Mouse (Mus musculus) heart, embryonic 11.5 days (tissue): ENCODE measurements at regions not wholly inside any gene's neighbourhood (a gene's known extent, or its start where the extent isn't known, plus 50 kb on each side); places are given as distances from the start of the nearest gene placed in this dataset.

Experiments
- ATAC-seq: fragments of 200-750 bp; cut with Nextera tagmentation; replicated peaks from 2 replicates; pipeline ENCODE4 v1.8.0; 2017; ENCODE audit warnings: moderate library complexity; ENCODE audit not compliant: insufficient number of reproducible peaks, low FRiP score, low TSS enrichment
- H3K27ac ChIP-seq: fragments of 300-500 bp; sonication (generic); 2 replicates; pipeline ENCODE4 v1.5.1; 2014; ENCODE audit warnings: mild to moderate bottlenecking, low read depth, low read length
- H3K27me3 ChIP-seq: fragments of 300-500 bp; sonication (generic); 2 replicates; pipeline ENCODE4 v1.6.1; 2014; ENCODE audit warnings: mild to moderate bottlenecking, low read length, mixed read lengths; ENCODE audit not compliant: control insufficient read depth, insufficient read depth
- H3K36me3 ChIP-seq: fragments of 300-500 bp; sonication (generic); 2 replicates; pipeline ENCODE4 v1.6.1; 2014; ENCODE audit warnings: mild to moderate bottlenecking, low read length, moderate library complexity, mixed read lengths; ENCODE audit not compliant: control insufficient read depth, insufficient read depth
- H3K4me1 ChIP-seq: fragments of 300-500 bp; sonication (generic); 2 replicates; pipeline ENCODE4 v1.6.1; 2014; ENCODE audit warnings: low read length; ENCODE audit not compliant: control insufficient read depth, insufficient read depth
- H3K4me2 ChIP-seq: fragments of 300-500 bp; sonication (generic); 2 replicates; pipeline ENCODE4 v1.6.1; 2014; ENCODE audit warnings: mild to moderate bottlenecking, moderate library complexity
- H3K4me3 ChIP-seq: fragments of 300-500 bp; sonication (generic); 2 replicates; pipeline ENCODE4 v1.5.1; 2014; ENCODE audit warnings: low read depth, low read length
- H3K9ac ChIP-seq: fragments of 300-500 bp; sonication (generic); 2 replicates; pipeline ENCODE4 v1.6.1; 2014; ENCODE audit warnings: mild to moderate bottlenecking, low read depth, low read length, moderate library complexity
- H3K9me3 ChIP-seq: fragments of 300-500 bp; sonication (generic); replicated peaks from 2 replicates; pipeline ENCODE4 v1.6.1; 2016; ENCODE audit warnings: low read length; ENCODE audit not compliant: control insufficient read depth
- WGBS: fragments of 180-500 bp; shearing (Covaris S2); extraction: QIAGEN DNeasy Blood & Tissue Kit; methylation state at CpG from one replicate; pipeline ENCODE4 v1.1.7; 2014; ENCODE audit not compliant: insufficient replicate concordance; 5-methylcytosine and 5-hydroxymethylcytosine counted together

DNA sequence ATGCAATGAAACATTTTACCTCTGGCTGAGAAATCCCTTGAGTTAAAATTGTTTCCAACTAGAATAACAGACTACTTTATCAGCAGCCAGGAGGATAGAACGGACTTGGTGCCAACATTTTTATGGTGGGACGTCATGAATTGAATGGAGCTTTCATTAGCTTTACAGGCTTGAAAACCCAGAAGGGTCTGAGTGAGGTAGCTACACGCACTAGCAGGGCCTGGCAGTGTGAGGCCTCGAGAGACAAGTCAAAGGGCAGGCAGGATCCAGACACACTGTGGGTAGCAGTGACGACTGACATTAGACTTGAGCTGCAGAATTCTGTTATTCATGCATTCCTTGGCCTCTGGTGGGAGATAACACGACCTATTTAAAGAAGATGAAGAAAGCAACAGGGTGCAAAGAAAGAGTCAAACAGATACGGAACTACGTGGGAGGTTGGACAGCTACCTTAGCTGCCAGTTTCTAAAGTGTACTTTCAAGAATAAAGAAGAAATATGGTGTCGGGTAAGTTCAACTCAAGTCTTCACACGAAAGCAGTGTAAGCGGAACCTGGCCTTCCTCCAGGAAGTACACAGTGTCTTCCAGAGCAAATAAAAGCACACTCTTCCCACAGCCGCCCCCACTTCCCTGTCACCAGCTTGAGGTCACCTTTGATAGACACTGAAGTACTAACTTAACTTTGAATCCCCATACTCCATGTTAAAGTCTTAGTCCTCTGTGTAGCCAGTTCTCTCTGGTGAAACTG lies 53.2 kb upstream of the Acbd6 start:
- H3K27ac ChIP-seq: peak overlapping the region; percentile 77
- H3K9me3 ChIP-seq: no peaks in the 10 kb centered on the region
- 20% methylated on average over 12 of the region's 12 CpGs for WGBS
- no peak overlapping the region for H3K9ac ChIP-seq
- H3K4me2 ChIP-seq: no peak overlapping the region
- H3K36me3 ChIP-seq: no peaks in the 10 kb centered on the region
- H3K4me3 ChIP-seq: no peak overlapping the region
- peaks cover 21% of the 10 kb centered on the region for H3K4me1 ChIP-seq
- H3K27me3 ChIP-seq: no peaks in the 10 kb centered on the region
- no peak; the same call in 1 of the 2 replicates for ATAC-seq

DNA sequence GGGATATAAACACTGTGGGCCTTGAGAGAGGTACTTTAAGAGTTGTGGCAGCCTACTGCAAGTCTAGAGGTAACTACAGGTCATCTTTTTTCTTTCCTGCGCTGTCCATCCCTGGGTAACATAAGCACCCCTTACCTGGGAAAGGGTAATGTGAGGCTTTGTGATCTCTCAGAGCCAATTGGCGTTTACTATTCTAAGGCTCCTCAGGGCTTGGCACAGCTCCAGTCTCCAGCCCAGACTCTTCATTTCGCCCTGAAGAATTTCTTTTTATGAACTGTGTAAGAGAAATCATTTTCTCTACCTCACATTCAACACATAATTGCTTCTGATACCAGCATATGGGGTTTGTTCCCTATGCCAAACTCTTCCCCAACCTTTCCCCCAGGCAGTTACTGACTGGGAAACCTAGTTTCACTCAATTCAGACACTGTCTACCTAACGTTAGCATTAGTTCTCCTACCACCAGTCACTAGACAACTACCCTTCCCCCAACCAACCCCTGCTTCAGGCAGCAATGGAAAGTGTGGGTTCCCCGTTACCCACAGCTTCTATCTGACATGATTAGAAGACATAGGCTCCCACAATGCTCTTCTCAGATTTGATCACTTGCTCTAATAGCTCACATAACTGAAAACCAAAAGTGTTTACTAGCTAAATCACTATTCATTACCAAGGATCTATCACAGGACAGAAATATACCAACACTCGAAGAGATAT lies 52.4 kb upstream of the Acbd6 start:
- Histone ChIP-seq H3K4me1 (peaks cover 21% of the 10 kb centered on the region), H3K9ac (no peak overlapping the region), H3K4me2 (no peak overlapping the region), H3K27me3 (no peaks in the 10 kb centered on the region), H3K9me3 (no peaks in the 10 kb centered on the region), H3K4me3 (no peak overlapping the region), H3K36me3 (no peaks in the 10 kb centered on the region), H3K27ac (peak overlapping the region; percentile 77)
- no peak for ATAC-seq
- WGBS: 67% methylated on average over 6 of the region's 6 CpGs
